Mouse (Mus musculus) hindbrain, embryonic 10.5 days (tissue): ENCODE measurements around the gene Ifna15. TPM values are rescaled to one million over a fixed set of nuclear protein-coding genes. Genes with fewer than 3 reads are reported as not detected.

Source experiments
- polyA plus RNA-seq: library from polyadenylated mRNA; unstranded; fragments of >200 nt; fragmentation: Nextera tagmentation; extraction: Ambion mirVana; gene quantifications from 2 replicates; pipeline ENCODE4 v1.2.1, GENCODE M21; 2016

Ifna15 gene
- polyA plus RNA-seq, 1 experiment from 2014 or later, result not detected

Other genes with a start within 250 kb of the Ifna15 start
- 3.1 and 4.6 TPM in 2 replicates for gene Hacd4, start 119.3 kb downstream of the Ifna15 start, polyA plus RNA-seq
- gene Ifnb1, start 35.5 kb downstream of the Ifna15 start, polyA plus RNA-seq, result not detected in 2 replicates
- gene Ifna14, start 13.6 kb upstream of the Ifna15 start, polyA plus RNA-seq, result not detected in 2 replicates
- gene Ifna9, start 34.1 kb upstream of the Ifna15 start, polyA plus RNA-seq, result not detected in 2 replicates
- not detected in 2 replicates for gene Ifna12, start 45.1 kb upstream of the Ifna15 start, polyA plus RNA-seq
- gene C87499, start 76.2 kb upstream of the Ifna15 start, polyA plus RNA-seq, result not detected in 2 replicates
- gene Ifna13, start 86.2 kb upstream of the Ifna15 start, polyA plus RNA-seq, result not detected in 2 replicates
- not detected in 2 replicates for gene Ifna16, start 118.7 kb upstream of the Ifna15 start, polyA plus RNA-seq
- gene Ifna2, start 125.7 kb upstream of the Ifna15 start, polyA plus RNA-seq, result not detected in 2 replicates
- not detected in 2 replicates for gene Ifnab, start 133.1 kb upstream of the Ifna15 start, polyA plus RNA-seq
- gene Gm26566, start 163.6 kb upstream of the Ifna15 start, polyA plus RNA-seq, result 0.68 and 1.3 TPM in 2 replicates
- gene Klhl9, start 164.2 kb upstream of the Ifna15 start, polyA plus RNA-seq, result 74.4 and 90.5 TPM in 2 replicates
- gene Gm13271, start 196.6 kb upstream of the Ifna15 start, polyA plus RNA-seq, result not detected in 2 replicates
- gene Gm13283, start 201.9 kb upstream of the Ifna15 start, polyA plus RNA-seq, result 0.34 TPM in 1 of 2 replicates, not detected in the other
- gene Gm13290, start 215.6 kb upstream of the Ifna15 start, polyA plus RNA-seq, result 0.22 TPM in 1 of 2 replicates, not detected in the other
- gene Gm13289, start 218.7 kb upstream of the Ifna15 start, polyA plus RNA-seq, result not detected in 2 replicates
- gene Gm13272, start 221.6 kb upstream of the Ifna15 start, polyA plus RNA-seq, result not detected in 2 replicates
- gene Ifnz, start 223.9 kb upstream of the Ifna15 start, polyA plus RNA-seq, result 0.31 TPM in 1 of 2 replicates, not detected in the other
- not detected in 2 replicates for gene Gm13276, start 227.5 kb upstream of the Ifna15 start, polyA plus RNA-seq
- not detected in 2 replicates for gene Gm13277, start 230.4 kb upstream of the Ifna15 start, polyA plus RNA-seq
- gene Gm13278, start 233.3 kb upstream of the Ifna15 start, polyA plus RNA-seq, result not detected in 2 replicates
- gene Gm13275, start 236.2 kb upstream of the Ifna15 start, polyA plus RNA-seq, result not detected in 2 replicates
- not detected in 2 replicates for gene Gm13279, start 239.2 kb upstream of the Ifna15 start, polyA plus RNA-seq
- gene Gm13285, start 241.4 kb upstream of the Ifna15 start, polyA plus RNA-seq, result 0.10 and 0.40 TPM in 2 replicates
- not detected in 2 replicates for gene Gm13287, start 245.0 kb upstream of the Ifna15 start, polyA plus RNA-seq
- gene Gm13288, start 247.3 kb upstream of the Ifna15 start, polyA plus RNA-seq, result not detected in 2 replicates